Mouse (Mus musculus) liver, embryonic 14.5 days (tissue): ENCODE measurements around the gene Gm5128. TPM values are rescaled to one million over a fixed set of nuclear protein-coding genes. Genes with fewer than 3 reads are reported as not detected.

Experiments
- polyA plus RNA-seq, 2 experiments: library from polyadenylated mRNA; depleted of rRNA in 1 of 2; stranded (reverse) in 1 of 2; unstranded in 1 of 2; fragments of >200 nt; fragmentation: Nextera tagmentation in 1 of 2; extraction: Ambion mirVana in 1 of 2; gene quantifications; 2 replicates each; pipeline versions ENCODE4 v1.2.1 to v1.2.3; 2012 to 2014

The Gm5128 gene
- polyA plus RNA-seq, 2 experiments = not detected

Other genes with a start within 250 kb of the Gm5128 start
- gene Gm15023, start 195.7 kb upstream of the Gm5128 start, polyA plus RNA-seq (2012; rRNA removed) = not detected in 2 replicates
- gene Gm15023, start 195.7 kb upstream of the Gm5128 start, polyA plus RNA-seq (2014; fragmentation: Nextera tagmentation; extraction: Ambion mirVana) = not detected in 2 replicates
- not detected in 2 replicates for gene Tceal6, start 162.6 kb upstream of the Gm5128 start, polyA plus RNA-seq (2012; rRNA removed)
- gene Tceal6, start 162.6 kb upstream of the Gm5128 start, polyA plus RNA-seq (2014; fragmentation: Nextera tagmentation; extraction: Ambion mirVana) = not detected in 2 replicates
- gene Pramel3, start 71.0 kb upstream of the Gm5128 start, polyA plus RNA-seq (2012; rRNA removed) = not detected in 2 replicates
- gene Pramel3, start 71.0 kb upstream of the Gm5128 start, polyA plus RNA-seq (2014; fragmentation: Nextera tagmentation; extraction: Ambion mirVana) = not detected in 2 replicates
- not detected in 2 replicates for gene Gm7903, start 60.6 kb downstream of the Gm5128 start, polyA plus RNA-seq (2012; rRNA removed)
- gene Gm7903, start 60.6 kb downstream of the Gm5128 start, polyA plus RNA-seq (2014; fragmentation: Nextera tagmentation; extraction: Ambion mirVana) = not detected in 2 replicates
- not detected in 2 replicates for gene AV320801, start 121.3 kb downstream of the Gm5128 start, polyA plus RNA-seq (2012; rRNA removed)
- not detected in 2 replicates for gene AV320801, start 121.3 kb downstream of the Gm5128 start, polyA plus RNA-seq (2014; fragmentation: Nextera tagmentation; extraction: Ambion mirVana)
- 0.12 and 0.18 TPM in 2 replicates for gene Nxf7, start 225.5 kb downstream of the Gm5128 start, polyA plus RNA-seq (2012; rRNA removed)
- not detected in 2 replicates for gene Nxf7, start 225.5 kb downstream of the Gm5128 start, polyA plus RNA-seq (2014; fragmentation: Nextera tagmentation; extraction: Ambion mirVana)